Comparison of ENCODE assay signal across 10 mouse cellular contexts in genomic region chr1:192449572-192450351, GRCm38 (mm10).
DNase-seq lines count a peak whose midpoint lies in the region; ATAC-seq and TF ChIP-seq lines count a peak whose summit lies in the region.
"Had no signal": no experiment of that assay in that cellular context is flagged by ENCODE, and none has a peak within 500 bp of the region (broad histone marks: within the 10 kb centered on the region; RNA-seq: fewer than 3 reads in every experiment).

No protein-coding gene starts in this region.

- peak; percentile 47 for DNase-seq in adrenal gland, adult 2 months
- DNase-seq in adrenal gland, postnatal 4 days (ENCODE audit: low spot score in 2 of 2): no peak
- DNase-seq in limb, embryonic 14.5 days (ENCODE audit: low spot score): peak; percentile 60
- no peak for DNase-seq in limb, embryonic 10.5 days (ENCODE audit: low spot score)
- peak; percentile 65 for DNase-seq in cerebellum, adult 8-10 months
- DNase-seq in frontal cortex, postnatal 25 days (ENCODE audit: low spot score in 2 of 2): no peak

- ATAC-seq in limb, embryonic 14.5 days (ENCODE audit: low FRiP score, low read depth): no peak
- peak; percentile 33 for ATAC-seq in megakaryocyte, adult 5-6 weeks (ENCODE audit: poor library complexity, severe bottlenecking)
- no peak for ATAC-seq in heart, embryonic 12.5 days (ENCODE audit: insufficient number of reproducible peaks, low FRiP score)

- H3K4me3 ChIP-seq in limb, embryonic 14.5 days (replicated peaks; ENCODE audit: low read length): no peak overlapping the region
- no peak overlapping the region for H3K4me3 ChIP-seq in limb, embryonic 10.5 days
- H3K4me3 ChIP-seq in heart, embryonic 12.5 days: no peak overlapping the region
- H3K4me3 ChIP-seq: limb, embryonic 12.5 days; neural tube, embryonic 12.5 days had no signal

- no peaks in the 10 kb centered on the region for H3K36me3 ChIP-seq in limb, embryonic 14.5 days (ENCODE audit: control insufficient read depth, insufficient read depth, low read length)
- no peaks in the 10 kb centered on the region for H3K36me3 ChIP-seq in limb, embryonic 10.5 days
- no peaks in the 10 kb centered on the region for H3K36me3 ChIP-seq in heart, embryonic 12.5 days
- H3K36me3 ChIP-seq: limb, embryonic 12.5 days; neural tube, embryonic 12.5 days had no signal

- no peak overlapping the region for H3K9ac ChIP-seq in limb, embryonic 14.5 days (ENCODE audit: low read depth, low read length, severe bottlenecking)
- no peak overlapping the region for H3K9ac ChIP-seq in heart, embryonic 12.5 days
- H3K9ac ChIP-seq: limb, embryonic 12.5 days; neural tube, embryonic 12.5 days had no signal

- TF ChIP-seq POLR2A in limb, embryonic 14.5 days (IDR thresholded peaks at IDR 0.05; ENCODE audit: borderline replicate concordance, extremely low read depth, insufficient read depth, insufficient read length): no peak

- H3K4me2 ChIP-seq in limb, embryonic 14.5 days (replicated peaks; ENCODE audit: low read depth, low read length, severe bottlenecking): no peak overlapping the region
- no peak overlapping the region for H3K4me2 ChIP-seq in heart, embryonic 12.5 days
- H3K4me2 ChIP-seq: limb, embryonic 12.5 days; neural tube, embryonic 12.5 days had no signal

- WGBS in limb, embryonic 14.5 days: 61% methylated on average over 4 of the region's 4 CpGs
- 80% methylated on average over 4 of the region's 4 CpGs for WGBS in limb, embryonic 10.5 days
- WGBS in heart, embryonic 12.5 days: 57% methylated on average over 4 of the region's 4 CpGs

- no peaks in the 10 kb centered on the region for H3K9me3 ChIP-seq in limb, embryonic 14.5 days (ENCODE audit: control insufficient read depth, low read length)
- H3K9me3 ChIP-seq in limb, embryonic 10.5 days (replicated peaks): no peaks in the 10 kb centered on the region
- no peaks in the 10 kb centered on the region for H3K9me3 ChIP-seq in heart, embryonic 12.5 days (replicated peaks)
- H3K9me3 ChIP-seq: limb, embryonic 12.5 days; neural tube, embryonic 12.5 days had no signal

- no peaks in the 10 kb centered on the region for H3K27me3 ChIP-seq in limb, embryonic 14.5 days (ENCODE audit: control insufficient read depth, insufficient read depth, low read length)
- H3K27me3 ChIP-seq in limb, embryonic 10.5 days (ENCODE audit: low read depth, poor library complexity, severe bottlenecking): no peaks in the 10 kb centered on the region
- 0 out of 2 replicates have a peak, but pooled peaks cover 15% of the 10 kb centered on the region for H3K27me3 ChIP-seq in heart, embryonic 12.5 days (replicated peaks)
- H3K27me3 ChIP-seq: limb, embryonic 12.5 days; neural tube, embryonic 12.5 days had no signal

- H3K27ac ChIP-seq in limb, embryonic 14.5 days (replicated peaks; ENCODE audit: low read depth, low read length): no peak overlapping the region
- H3K27ac ChIP-seq in limb, embryonic 10.5 days: no peak overlapping the region
- H3K27ac ChIP-seq in heart, embryonic 12.5 days (ENCODE audit: poor library complexity, severe bottlenecking): no peak overlapping the region
- H3K27ac ChIP-seq: limb, embryonic 12.5 days; neural tube, embryonic 12.5 days had no signal

- peaks cover 4% of the 10 kb centered on the region for H3K4me1 ChIP-seq in limb, embryonic 14.5 days (ENCODE audit: control insufficient read depth, insufficient read depth, low read length)
- peaks cover 8% of the 10 kb centered on the region for H3K4me1 ChIP-seq in limb, embryonic 10.5 days
- peaks cover 4% of the 10 kb centered on the region; the same call in 1 of the 2 replicates for H3K4me1 ChIP-seq in heart, embryonic 12.5 days (replicated peaks)
- H3K4me1 ChIP-seq: neural tube, embryonic 12.5 days had no signal

Comparison
In these comparisons a context has a peak if more than half of its experiments do, and no peak if none do; other contexts are left out.
1. DNase-seq: peak in adrenal gland, adult 2 months (single experiment), limb, embryonic 14.5 days (single experiment) and cerebellum, adult 8-10 months (single experiment); none in adrenal gland, postnatal 4 days (0 of 2), limb, embryonic 10.5 days (single experiment) and frontal cortex, postnatal 25 days (0 of 2).